Mouse (Mus musculus) adrenal gland, adult 8-10 months (tissue): ENCODE measurements around the gene Pafah1b3. TPM values are rescaled to one million over a fixed set of nuclear protein-coding genes. Genes with fewer than 3 reads are reported as not detected.

ENCODE experiments used
- total RNA-seq, 4 experiments: library from RNA; stranded (reverse); gene quantifications; 2 replicates each; pipeline ENCODE4 v1.2.4; 2022

Pafah1b3 gene
- total RNA-seq, 4 experiments from 2014 or later, result 34.0 to 48.5 (median 42.5) TPM

Other genes with a start within 250 kb of the Pafah1b3 start
- 10 to 100 TPM; 13.8 to 43.0 (median 24.7) TPM for gene Grik5, start 225.6 kb downstream of the Pafah1b3 start, total RNA-seq
- gene Zfp574, start 225.4 kb downstream of the Pafah1b3 start, total RNA-seq, result 10 to 100 TPM; 20.2 to 25.0 (median 22.1) TPM
- 1 to 10 TPM in 3 of 4 experiments, under 1 TPM in 1; 0.90 to 3.5 (median 1.7) TPM for gene Pou2f2, start 118.3 kb downstream of the Pafah1b3 start, total RNA-seq
- 10 to 100 TPM; 15.6 to 22.2 (median 19.1) TPM for gene Dedd2, start 77.4 kb downstream of the Pafah1b3 start, total RNA-seq
- 10 to 100 TPM; 11.7 to 16.1 (median 14.2) TPM for gene Zfp526, start 76.6 kb downstream of the Pafah1b3 start, total RNA-seq
- 100 to 1,000 TPM in 3 of 4 experiments, 10 to 100 TPM in 1; 99.2 to 107 (median 104) TPM for gene Gsk3a, start 60.1 kb downstream of the Pafah1b3 start, total RNA-seq
- gene Erf, start 47.2 kb downstream of the Pafah1b3 start, total RNA-seq, result 10 to 100 TPM; 23.6 to 29.4 (median 27.2) TPM
- 100 to 1,000 TPM; 118 to 195 (median 151) TPM for gene Cic, start 30.3 kb downstream of the Pafah1b3 start, total RNA-seq
- gene Prr19, start 3.4 kb upstream of the Pafah1b3 start, total RNA-seq, result not detected
- gene Tmem145, start 8.1 kb upstream of the Pafah1b3 start, total RNA-seq, result 1 to 10 TPM; 1.8 to 4.8 (median 4.5) TPM
- gene Megf8, start 19.2 kb upstream of the Pafah1b3 start, total RNA-seq, result 10 to 100 TPM; 62.4 to 82.4 (median 71.7) TPM
- gene Cnfn, start 71.7 kb upstream of the Pafah1b3 start, total RNA-seq, result not detected
- 100 to 1,000 TPM; 157 to 290 (median 256) TPM for gene Lipe, start 100.7 kb upstream of the Pafah1b3 start, total RNA-seq
- not detected for gene Cxcl17, start 114.9 kb upstream of the Pafah1b3 start, total RNA-seq
- gene Ceacam1, start 179.6 kb upstream of the Pafah1b3 start, total RNA-seq, result 10 to 100 TPM in 3 of 4 experiments, 1 to 10 TPM in 1; 8.5 to 24.4 (median 17.2) TPM
- gene Ceacam2, start 241.9 kb upstream of the Pafah1b3 start, total RNA-seq, result 1 to 10 TPM in 2 of 4 experiments, under 1 TPM in 2; 0.83 to 2.1 (median 1.4) TPM